Mouse (Mus musculus) olfactory bulb, adult 2 months (tissue): ENCODE measurements around the gene Apol7b.
"Not testable (repeated sequence)": the region's sequence is repeated elsewhere in the genome, so short reads cannot be mapped to it uniquely, and the experiment has no call there.

Experiments used
- CTCF ChIP-seq: fragments of 200-500 bp; IDR thresholded peaks from 2 replicates; pipeline ENCODE4 v1.5.1; 2012; ENCODE audit warnings: low read depth, mild to moderate bottlenecking, low read length, moderate library complexity; ENCODE audit not compliant: insufficient read depth
- POLR2A ChIP-seq: fragments of 200-500 bp; IDR thresholded peaks from 2 replicates; pipeline ENCODE4 v1.6.1; 2012; ENCODE audit warnings: mild to moderate bottlenecking, low read depth, low read length, moderate library complexity; ENCODE audit not compliant: insufficient read depth

- not testable (repeated sequence) for TF ChIP-seq CTCF, POLR2A
These were observed 40.9 kb downstream of the Apol7b start for GRCm38 (mm10) chr15:77406370-77406769.
